Mouse (Mus musculus) liver, postnatal 0 days (tissue): ENCODE results near the gene Enoph1. TPM values are rescaled to one million over a fixed set of nuclear protein-coding genes. Genes with fewer than 3 reads are reported as not detected.

Experiments
- ATAC-seq: fragments of 200-750 bp; cut with Nextera tagmentation; 2 replicates; pipeline ENCODE4 v1.8.0; 2017; ENCODE audit warnings: mild to moderate bottlenecking, moderate library complexity
- DNase-seq: peaks from one replicate; pipeline ENCODE4 v3.0.0-alpha.2; 2016
- H3K27ac ChIP-seq: fragments of 300-500 bp; sonication (generic); 2 replicates; pipeline ENCODE4 v1.5.1; 2014; ENCODE audit warnings: antibody characterized with exemption, moderate library complexity, mild to moderate bottlenecking, low read depth
- H3K27me3 ChIP-seq: fragments of 300-500 bp; sonication (generic); 2 replicates; pipeline ENCODE4 v1.6.1; 2014; ENCODE audit warnings: low read length, control low read depth, mixed read lengths; ENCODE audit not compliant: insufficient read depth
- H3K36me3 ChIP-seq: fragments of 300-500 bp; sonication (generic); replicated peaks from 2 replicates; pipeline ENCODE4 v1.6.1; 2014; ENCODE audit warnings: mild to moderate bottlenecking, control low read depth, low read length, moderate library complexity, mixed read lengths; ENCODE audit not compliant: insufficient read depth
- H3K4me1 ChIP-seq: fragments of 300-500 bp; sonication (generic); 2 replicates; pipeline ENCODE4 v1.6.1; 2014; ENCODE audit warnings: antibody characterized with exemption, mild to moderate bottlenecking, control low read depth; ENCODE audit not compliant: insufficient read depth
- H3K4me2 ChIP-seq: fragments of 300-500 bp; sonication (generic); 2 replicates; pipeline ENCODE4 v1.6.1; 2014; ENCODE audit warnings: low read depth, mild to moderate bottlenecking, low read length, moderate library complexity, mixed read lengths
- H3K4me3 ChIP-seq: fragments of 300-500 bp; sonication (generic); 2 replicates; pipeline ENCODE4 v1.5.1; 2014; ENCODE audit warnings: low read depth, low read length
- H3K9ac ChIP-seq: fragments of 300-500 bp; sonication (generic); replicated peaks from 2 replicates; pipeline ENCODE4 v1.6.1; 2014; ENCODE audit warnings: mild to moderate bottlenecking, moderate library complexity
- H3K9me3 ChIP-seq: fragments of 300-500 bp; sonication (generic); 2 replicates; pipeline ENCODE4 v1.6.1; 2016; ENCODE audit warnings: mild to moderate bottlenecking, control low read depth, low read length, mixed read lengths
- CTCF ChIP-seq: sonication (generic); IDR thresholded peaks from 2 replicates; pipeline ENCODE4 v1.5.1; 2016; ENCODE audit warnings: antibody characterized with exemption, low read depth
- EP300 ChIP-seq: IDR thresholded peaks from 2 replicates; pipeline ENCODE4 v1.6.1; 2016; ENCODE audit warnings: antibody characterized with exemption, low read depth, mild to moderate bottlenecking
- WGBS: fragments of 180-500 bp; shearing (Covaris S2); extraction: QIAGEN DNeasy Blood & Tissue Kit; methylation state at CpG from one replicate; pipeline ENCODE4 v1.1.7; 2014; ENCODE audit not compliant: insufficient replicate concordance; 5-methylcytosine and 5-hydroxymethylcytosine counted together
- polyA plus RNA-seq: library from polyadenylated mRNA; unstranded; fragments of >200 nt; fragmentation: Nextera tagmentation; extraction: Ambion mirVana; gene quantifications from 2 replicates; pipeline ENCODE4 v1.2.1, GENCODE M21; 2015

Gene Enoph1
- polyA plus RNA-seq, 1 experiment from 2014 or later, result 10.6 TPM

- WGBS, result 71% methylated on average over 5 of the region's 5 CpGs
- no peaks in the 10 kb centered on the region for H3K9me3 ChIP-seq
- no peak for DNase-seq
Observed at GRCm38 (mm10) chr5:100024403-100024802, 15.4 kb upstream of the Enoph1 start.

DNA sequence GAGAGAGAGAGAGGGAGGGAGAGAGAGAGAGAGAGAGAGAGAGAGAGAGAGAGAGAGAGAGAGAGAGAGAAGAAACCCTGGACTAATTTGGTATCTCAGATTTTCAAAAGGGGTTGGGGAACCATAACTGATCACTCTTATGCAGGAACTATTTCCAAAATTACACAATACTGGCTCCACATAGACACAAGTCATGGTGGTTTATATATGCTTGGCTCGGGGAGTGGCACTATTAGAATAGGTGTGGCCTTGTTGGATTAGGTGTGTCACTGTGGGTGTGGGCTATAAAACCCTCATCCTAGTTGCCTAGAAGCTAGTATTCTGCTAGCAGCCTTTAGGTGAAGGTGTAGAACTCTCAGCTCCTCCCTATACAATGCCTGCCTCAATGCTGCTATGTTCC lies 14.9 kb upstream of the Enoph1 start:
- H3K9ac ChIP-seq, result no peak overlapping the region
- WGBS, result 54% methylated on average over 1 of the region's 1 CpGs
- H3K27me3 ChIP-seq, result no peaks in the 10 kb centered on the region
- no peak for TF ChIP-seq CTCF
- TF ChIP-seq EP300, result no peak
- no peak overlapping the region for H3K4me3 ChIP-seq
- H3K27ac ChIP-seq, result no peak overlapping the region
- H3K4me2 ChIP-seq, result no peak overlapping the region
- ATAC-seq (no peak), DNase-seq (no peak)
- H3K4me1 ChIP-seq, result no peaks in the 10 kb centered on the region
- no peaks in the 10 kb centered on the region for H3K36me3 ChIP-seq
- H3K9me3 ChIP-seq, result no peaks in the 10 kb centered on the region

More at GRCm38 (mm10) chr5:100024403-100024802, 15.4 kb upstream of the Enoph1 start:
- Histone ChIP-seq H3K9ac (no peak overlapping the region), H3K4me1 (no peaks in the 10 kb centered on the region), H3K27me3 (no peaks in the 10 kb centered on the region), H3K4me2 (no peak overlapping the region), H3K36me3 (no peaks in the 10 kb centered on the region), H3K27ac (no peak overlapping the region), H3K4me3 (no peak overlapping the region)
- no peak for ATAC-seq
- no peak for TF ChIP-seq CTCF
- no peak for TF ChIP-seq EP300

DNA sequence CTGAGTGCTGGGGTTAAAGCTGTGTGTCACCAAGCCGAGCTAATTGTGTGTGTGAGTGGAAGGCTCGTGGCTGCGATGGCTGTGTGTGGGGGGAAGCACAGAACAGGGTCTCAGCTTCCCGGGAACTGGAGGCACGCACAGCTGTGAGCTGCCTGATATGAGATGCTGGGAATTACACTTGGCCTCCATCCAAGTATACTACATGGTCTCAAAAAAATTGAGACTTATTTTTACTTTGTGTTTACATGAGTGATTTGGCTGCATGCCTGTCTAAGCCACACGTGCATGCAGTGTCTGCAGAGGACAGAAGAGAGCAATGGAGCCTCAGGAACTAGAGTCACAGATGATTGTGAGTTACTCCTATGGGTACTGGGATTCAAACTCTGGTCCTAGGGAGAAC lies 9.7 kb upstream of the Enoph1 start:
- 55% methylated on average over 6 of the region's 6 CpGs for WGBS

DNA sequence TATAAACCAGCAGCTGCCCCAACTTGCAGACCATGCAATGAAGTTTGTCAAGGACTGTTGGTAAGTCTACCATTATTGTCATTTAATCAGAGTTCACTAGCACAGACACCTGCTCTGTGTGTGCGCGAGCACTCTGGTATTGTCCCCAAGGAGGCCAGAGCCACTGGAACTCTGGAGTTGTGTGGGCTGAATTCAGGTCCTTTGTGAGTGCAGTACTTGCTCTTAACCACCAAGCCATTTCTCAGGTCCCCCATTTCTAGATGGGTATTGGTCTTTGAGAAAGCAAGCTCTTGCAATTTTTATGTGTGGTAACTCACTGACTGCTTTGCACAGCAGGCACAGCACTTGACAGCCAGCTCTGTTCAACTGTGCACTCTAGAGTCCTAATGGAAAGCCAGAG lies 7.7 kb upstream of the Enoph1 start:
- Histone ChIP-seq H3K4me1 (peaks cover 15% of the 10 kb centered on the region), H3K4me3 (no peak overlapping the region), H3K27ac (0 out of 2 replicates have a peak overlapping the region, but pooled peaks have one; percentile 7), H3K9ac (no peak overlapping the region), H3K27me3 (no peaks in the 10 kb centered on the region), H3K36me3 (peaks cover 41% of the 10 kb centered on the region), H3K9me3 (no peaks in the 10 kb centered on the region), H3K4me2 (no peak overlapping the region)
- WGBS, result 84% methylated on average over 2 of the region's 2 CpGs
- DNase-seq (no peak), ATAC-seq (peak; percentile 19; the same call in 1 of the 2 replicates)
- TF ChIP-seq EP300, result no peak
- TF ChIP-seq CTCF, result no peak

More for the DNA sequence above, 9.7 kb upstream of the Enoph1 start:
- no peak for TF ChIP-seq CTCF
- no peak overlapping the region for H3K4me3 ChIP-seq
- no peaks in the 10 kb centered on the region for H3K9me3 ChIP-seq
- H3K36me3 ChIP-seq, result peaks cover 27% of the 10 kb centered on the region
- DNase-seq (no peak), ATAC-seq (no peak)
- no peak overlapping the region for H3K27ac ChIP-seq
- no peaks in the 10 kb centered on the region for H3K27me3 ChIP-seq
- H3K9ac ChIP-seq, result no peak overlapping the region
- no peak overlapping the region for H3K4me2 ChIP-seq
- peaks cover 8% of the 10 kb centered on the region; the same call in 1 of the 2 replicates for H3K4me1 ChIP-seq

DNA sequence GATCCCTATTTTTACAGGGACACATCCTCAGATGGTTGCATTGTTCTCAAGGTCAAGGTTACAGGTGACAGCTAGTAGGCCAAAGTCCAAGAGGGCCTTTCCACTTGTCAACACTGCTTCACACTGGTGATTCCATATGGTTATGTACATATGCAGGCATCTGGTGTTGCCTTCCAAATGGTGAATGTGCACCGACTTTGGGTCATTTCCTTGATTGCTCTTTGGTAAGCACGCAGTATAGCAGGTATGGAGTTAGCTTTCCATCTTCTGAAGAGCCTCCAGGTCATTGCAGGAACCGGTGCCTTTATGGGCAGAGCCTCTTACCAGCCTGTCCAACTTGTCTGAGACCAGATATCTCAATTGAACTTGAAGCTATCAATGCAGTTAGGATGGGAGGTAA lies 7.1 kb upstream of the Enoph1 start:
- ATAC-seq, result peak; percentile 43; the same call in 1 of the 2 replicates
- H3K9me3 ChIP-seq, result no peaks in the 10 kb centered on the region

DNA sequence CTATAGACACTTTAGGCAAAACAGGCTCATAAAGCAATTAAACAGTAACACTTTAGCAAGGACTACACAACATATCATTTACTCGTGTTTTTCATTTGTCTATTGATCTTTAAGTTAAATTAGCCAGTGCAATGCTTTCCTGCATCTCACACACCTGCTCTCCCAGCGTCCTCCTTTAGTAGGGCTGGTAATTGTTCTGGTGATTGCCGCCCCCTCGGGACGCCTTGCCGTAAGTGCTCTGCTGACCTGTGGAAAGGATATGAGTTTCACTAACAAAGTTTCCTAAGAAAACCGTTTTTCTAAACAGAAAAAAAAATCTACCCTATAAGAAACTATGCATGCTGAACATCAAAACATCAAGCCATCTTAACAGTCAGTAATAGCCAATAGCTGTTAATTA lies 3.8 kb upstream of the Enoph1 start:
- no peak overlapping the region for H3K9ac ChIP-seq
- no peak for DNase-seq
- peaks cover 23% of the 10 kb centered on the region for H3K4me1 ChIP-seq
- 67% methylated on average over 7 of the region's 7 CpGs for WGBS
- peak overlapping the region; percentile 100; the same call in 1 of the 2 replicates for H3K4me2 ChIP-seq
- H3K9me3 ChIP-seq, result no peaks in the 10 kb centered on the region
- TF ChIP-seq CTCF (0 out of 2 replicates have a peak, but pooled peaks have one; percentile 6), EP300 (no peak)
- ATAC-seq, result no peak
- H3K36me3 ChIP-seq, result peaks cover 41% of the 10 kb centered on the region
- no peak overlapping the region for H3K4me3 ChIP-seq
- no peaks in the 10 kb centered on the region for H3K27me3 ChIP-seq
- H3K27ac ChIP-seq, result no peak overlapping the region

More for the DNA sequence above, 7.1 kb upstream of the Enoph1 start:
- Histone ChIP-seq H3K9ac (no peak overlapping the region), H3K4me2 (no peak overlapping the region), H3K4me3 (no peak overlapping the region), H3K27ac (no peak overlapping the region), H3K36me3 (peaks cover 41% of the 10 kb centered on the region), H3K27me3 (no peaks in the 10 kb centered on the region), H3K4me1 (peaks cover 21% of the 10 kb centered on the region)
- no peak for DNase-seq
- WGBS, result 69% methylated on average over 3 of the region's 3 CpGs
- no peak; the same call in 1 of the 2 replicates for TF ChIP-seq EP300
- TF ChIP-seq CTCF, result no peak
